Mouse (Mus musculus) C3H10T1/2 (cell line): ENCODE results near the gene Abi3bp. TPM values are rescaled to one million over a fixed set of nuclear protein-coding genes. Genes with fewer than 3 reads are reported as not detected.

Experiments used
- polyA plus RNA-seq, 2 experiments: library from polyadenylated mRNA; unstranded; fragments of >200 nt; fragmentation: generic; extraction: Trizol; gene quantifications; one replicate each; pipeline ENCODE4 v1.2.1; 2012; ENCODE audit warnings: missing spikeins in 2 of 2

The Abi3bp gene
- under 1 TPM in 1 of 2 experiments, not detected in 1; 0.60 TPM for polyA plus RNA-seq

DNA sequence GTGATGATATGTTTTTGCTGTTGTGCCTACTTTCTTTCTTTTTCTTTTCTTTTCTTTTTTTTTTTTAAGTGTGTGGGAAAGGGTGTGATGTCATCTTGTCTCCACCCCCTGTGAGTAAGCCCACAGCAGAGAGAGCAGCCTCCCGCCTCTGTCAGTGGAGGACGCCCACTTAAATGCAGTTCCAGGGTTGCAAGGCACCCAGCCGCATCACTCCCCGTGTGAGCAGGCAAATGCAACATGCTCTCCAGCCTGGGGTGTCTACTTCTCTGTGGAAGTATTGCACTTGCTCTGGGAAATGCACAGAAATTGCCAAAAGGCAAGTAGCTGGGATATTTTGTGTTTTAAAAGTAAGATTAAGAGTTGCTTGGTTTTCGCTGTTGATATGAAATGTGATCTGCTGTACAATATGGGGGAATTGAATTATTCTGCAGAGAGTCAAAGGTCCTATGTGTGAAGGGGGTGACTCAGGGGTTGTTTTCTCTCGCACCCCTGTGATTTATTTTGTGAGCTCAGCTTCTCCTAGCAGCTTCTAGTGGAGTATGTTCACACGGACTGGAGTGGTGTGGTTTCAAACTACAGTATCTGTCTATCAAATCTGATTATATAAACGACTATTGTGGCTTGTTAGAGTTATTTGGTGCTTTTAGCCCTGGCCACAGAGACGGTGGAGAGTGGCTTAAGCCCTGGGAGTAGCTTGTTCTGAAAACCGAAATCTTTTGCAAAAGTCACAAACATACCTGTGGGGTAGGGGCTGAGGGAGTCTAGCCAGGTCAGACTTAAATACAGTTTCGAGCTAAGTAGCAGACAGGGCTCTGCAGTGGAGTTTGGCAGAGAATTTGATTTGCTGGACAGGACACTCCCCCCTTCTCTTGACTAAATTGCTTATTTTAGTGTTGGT, at the start of gene Abi3bp:
Gene Abi3bp (plus strand): TSS at position 202 of the 898 bp plus-strand sequence.

DNA sequence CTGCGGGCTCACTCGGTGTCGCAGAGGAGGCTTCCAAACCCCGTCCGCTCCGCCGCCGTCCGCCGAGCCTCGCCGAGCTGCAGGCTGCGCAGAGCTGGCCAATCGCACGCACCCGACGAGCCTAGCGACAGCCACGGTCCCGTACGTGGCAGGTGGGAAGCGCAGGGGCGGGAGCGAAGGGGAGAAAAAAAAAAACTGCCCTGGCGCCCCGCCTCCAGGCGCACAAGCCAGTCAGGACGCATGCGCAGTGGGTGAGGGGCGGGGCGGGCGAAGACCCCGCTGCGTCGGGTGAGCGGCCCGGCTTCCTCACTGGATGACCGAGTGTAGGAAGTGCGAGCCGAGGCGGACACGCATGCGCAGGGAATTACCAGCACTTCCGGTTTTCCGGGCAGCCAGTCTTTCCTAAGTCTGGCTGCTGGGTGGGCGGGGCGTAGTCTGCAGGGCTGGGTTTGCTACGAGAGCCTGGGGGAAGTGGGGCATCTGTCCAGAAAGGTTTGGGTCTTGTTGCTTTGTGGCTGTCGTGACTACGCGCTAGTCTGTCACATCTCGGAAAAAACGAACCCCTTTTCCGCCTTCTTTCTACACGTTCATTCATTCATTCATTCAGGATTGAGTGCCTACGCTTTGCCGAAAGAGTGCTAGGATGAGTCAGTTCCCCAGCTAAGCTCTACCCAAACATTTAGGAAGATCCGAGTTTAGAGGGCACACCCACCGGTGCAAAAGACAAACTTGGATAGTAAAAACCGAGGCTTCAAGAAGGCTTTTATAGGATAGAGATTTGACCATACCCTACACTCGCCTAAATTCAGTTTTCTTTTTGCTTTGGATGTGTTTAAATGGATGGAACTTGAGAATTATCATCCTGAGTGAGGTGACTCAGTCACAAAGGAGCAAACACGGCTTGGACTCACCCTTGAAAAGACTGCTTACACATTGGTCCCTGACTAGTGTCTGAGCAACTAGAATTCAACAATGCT, 239.8 kb downstream of the Abi3bp start, which contains the start of gene Tfg:
Gene Tfg (minus strand): TSS at position 227 of the 977 bp plus-strand sequence.

Other genes with a start within 250 kb of the Abi3bp start
- 10 to 100 TPM in 1 of 2 experiments, 1 to 10 TPM in 1; 6.5 to 37.3 TPM for gene Tfg, start 239.6 kb downstream of the Abi3bp start, polyA plus RNA-seq